Mouse (Mus musculus): ENCODE results near the gene Thnsl1. TPM values are rescaled to one million over a fixed set of nuclear protein-coding genes. Genes with fewer than 3 reads are reported as not detected.

Thnsl1 gene
- polyA plus RNA-seq (2014; fragmentation: Illumina TruSeq; extraction: RNeasy Lipid Tissue Mini Kit (QIAGEN cat#74804); ENCODE audit: low read depth, low replicate concordance): 19.0 TPM

GRCm38 (mm10) chr2:21204912-21205830 lies at the start of gene Thnsl1, which contains the start of gene Enkur:
Thnsl1 (plus strand) TSS chr2:21205724.
Enkur (minus strand) TSS chr2:21205365.

Other genes with a start within 250 kb of the Thnsl1 start
- 79.0 TPM for gene Arhgap21, start 236.8 kb upstream of the Thnsl1 start, polyA plus RNA-seq (2014; fragmentation: Illumina TruSeq; extraction: RNeasy Lipid Tissue Mini Kit (QIAGEN cat#74804); ENCODE audit: low read depth, low replicate concordance)
- 2.9 TPM for gene Enkur, start 359 bp upstream of the Thnsl1 start, polyA plus RNA-seq (2014; fragmentation: Illumina TruSeq; extraction: RNeasy Lipid Tissue Mini Kit (QIAGEN cat#74804); ENCODE audit: low read depth, low replicate concordance)
- 3.3 TPM for gene Gpr158, start 161.8 kb downstream of the Thnsl1 start, polyA plus RNA-seq (2014; fragmentation: Illumina TruSeq; extraction: RNeasy Lipid Tissue Mini Kit (QIAGEN cat#74804); ENCODE audit: low read depth, low replicate concordance)